Mouse (Mus musculus): ENCODE measurements at regions not wholly inside any gene's neighbourhood (a gene's known extent, or its start where the extent isn't known, plus 50 kb on each side); places are given as distances from the start of the nearest gene placed in this dataset.

GRCm38 (mm10) chr13:16342171-16342570, 330.5 kb downstream of the Inhba start:
- TF ChIP-seq CTCF (IDR thresholded peaks at IDR 0.05; ENCODE audit: control insufficient read depth, insufficient read depth, insufficient replicate concordance, low read depth, low read length) (no peak), POLR2A (IDR thresholded peaks at IDR 0.05; ENCODE audit: control insufficient read depth, low read depth, low read length) (no peak)
- Histone ChIP-seq H3K4me1 (ENCODE audit: control insufficient read depth, insufficient read depth, low read length) (no peaks in the 10 kb centered on the region), H3K36me3 (ENCODE audit: control insufficient read depth, insufficient read depth, low read length) (no peaks in the 10 kb centered on the region), H3K27ac (ENCODE audit: control insufficient read depth, insufficient read depth, low read depth, low read length) (no peak overlapping the region), H3K27me3 (ENCODE audit: control insufficient read depth, insufficient read depth, low read length) (no peaks in the 10 kb centered on the region), H3K4me3 (ENCODE audit: control insufficient read depth, low read depth, low read length) (no peak overlapping the region)

DNA sequence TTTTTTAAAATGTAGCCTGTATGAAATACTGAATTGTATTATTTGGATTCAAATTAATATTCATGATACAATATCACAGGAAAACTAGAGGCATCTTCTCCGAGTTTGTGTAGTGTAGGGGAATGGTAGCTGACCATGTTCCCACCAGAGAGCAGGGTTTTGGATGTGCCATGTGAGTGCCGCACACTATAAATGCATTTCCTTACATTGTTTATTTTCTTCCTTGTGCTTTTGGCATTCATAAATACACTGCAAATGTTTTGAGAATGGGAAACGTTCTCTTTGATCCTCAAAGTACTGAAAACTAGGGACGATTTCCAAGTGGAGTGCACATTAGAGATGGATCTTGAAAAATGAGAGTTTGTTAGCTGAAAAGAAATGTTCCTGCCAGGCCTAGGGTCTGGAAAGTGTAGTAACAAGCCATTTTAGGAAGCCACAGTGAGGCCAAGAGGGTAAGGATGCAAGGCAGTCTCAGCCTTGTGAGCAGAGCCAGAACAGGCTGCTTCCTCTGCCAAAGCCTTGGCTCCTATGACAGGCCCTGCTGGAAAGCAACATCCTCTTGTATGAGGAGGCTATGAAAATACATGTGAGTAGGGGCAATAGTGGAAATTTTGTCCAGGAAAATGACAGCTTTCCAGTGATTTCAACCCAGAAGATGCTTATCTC, 331.8 kb downstream of the Inhba start:
- TF ChIP-seq CTCF (IDR thresholded peaks at IDR 0.05; ENCODE audit: control insufficient read depth, insufficient read depth, insufficient replicate concordance, low read depth, low read length) (no peak), POLR2A (IDR thresholded peaks at IDR 0.05; ENCODE audit: control insufficient read depth, low read depth, low read length) (no peak)
- H3K36me3 ChIP-seq (ENCODE audit: control insufficient read depth, insufficient read depth, low read length), result no peaks in the 10 kb centered on the region
- no peaks in the 10 kb centered on the region for H3K4me1 ChIP-seq (ENCODE audit: control insufficient read depth, insufficient read depth, low read length)
- H3K27me3 ChIP-seq (ENCODE audit: control insufficient read depth, insufficient read depth, low read length), result no peaks in the 10 kb centered on the region
- no peak overlapping the region for H3K27ac ChIP-seq (ENCODE audit: control insufficient read depth, insufficient read depth, low read depth, low read length)
- no peak overlapping the region for H3K4me3 ChIP-seq (ENCODE audit: control insufficient read depth, low read depth, low read length)

- Histone ChIP-seq H3K27me3 (ENCODE audit: control insufficient read depth, insufficient read depth, low read length) (no peaks in the 10 kb centered on the region), H3K4me3 (ENCODE audit: control insufficient read depth, low read depth, low read length) (no peak overlapping the region), H3K4me1 (ENCODE audit: control insufficient read depth, insufficient read depth, low read length) (no peaks in the 10 kb centered on the region), H3K36me3 (ENCODE audit: control insufficient read depth, insufficient read depth, low read length) (no peaks in the 10 kb centered on the region), H3K27ac (ENCODE audit: control insufficient read depth, insufficient read depth, low read depth, low read length) (no peak overlapping the region)
- TF ChIP-seq POLR2A (IDR thresholded peaks at IDR 0.05; ENCODE audit: control insufficient read depth, low read depth, low read length), result no peak
- no peak for TF ChIP-seq CTCF (IDR thresholded peaks at IDR 0.05; ENCODE audit: control insufficient read depth, insufficient read depth, insufficient replicate concordance, low read depth, low read length)
Measured at GRCm38 (mm10) chr13:16349353-16349752, 337.7 kb downstream of the Inhba start.

GRCm38 (mm10) chr13:16350061-16350460, 338.4 kb downstream of the Inhba start:
- Histone ChIP-seq H3K4me3 (ENCODE audit: control insufficient read depth, low read depth, low read length) (no peak overlapping the region), H3K4me1 (ENCODE audit: control insufficient read depth, insufficient read depth, low read length) (no peaks in the 10 kb centered on the region), H3K27me3 (ENCODE audit: control insufficient read depth, insufficient read depth, low read length) (no peaks in the 10 kb centered on the region), H3K27ac (ENCODE audit: control insufficient read depth, insufficient read depth, low read depth, low read length) (no peak overlapping the region), H3K36me3 (ENCODE audit: control insufficient read depth, insufficient read depth, low read length) (no peaks in the 10 kb centered on the region)
- no peak for TF ChIP-seq CTCF (IDR thresholded peaks at IDR 0.05; ENCODE audit: control insufficient read depth, insufficient read depth, insufficient replicate concordance, low read depth, low read length)
- no peak for TF ChIP-seq POLR2A (IDR thresholded peaks at IDR 0.05; ENCODE audit: control insufficient read depth, low read depth, low read length)

DNA sequence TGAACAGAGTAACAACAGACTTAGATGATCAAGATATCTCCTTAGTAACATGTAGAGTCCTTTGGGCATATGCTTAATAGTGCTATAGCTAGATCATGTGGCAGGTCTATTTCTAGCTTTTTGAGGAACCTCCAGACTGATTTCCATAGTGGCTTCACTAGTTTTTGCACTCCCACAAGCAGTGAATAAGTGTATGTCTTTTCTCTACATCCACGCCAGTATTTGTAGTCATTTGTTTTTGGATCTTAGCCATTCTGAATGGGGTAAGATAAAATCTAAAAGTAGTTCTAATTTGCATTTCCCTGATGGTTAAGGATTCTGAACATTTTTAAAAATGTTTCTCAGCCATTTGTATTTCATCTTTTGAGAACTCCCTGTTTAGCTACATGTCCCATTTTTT, 343.7 kb downstream of the Inhba start:
- no peaks in the 10 kb centered on the region for H3K4me1 ChIP-seq (ENCODE audit: control insufficient read depth, insufficient read depth, low read length)
- H3K36me3 ChIP-seq (ENCODE audit: control insufficient read depth, insufficient read depth, low read length), result no peaks in the 10 kb centered on the region
- TF ChIP-seq CTCF (IDR thresholded peaks at IDR 0.05; ENCODE audit: control insufficient read depth, insufficient read depth, insufficient replicate concordance, low read depth, low read length), result no peak
- no peak for TF ChIP-seq POLR2A (IDR thresholded peaks at IDR 0.05; ENCODE audit: control insufficient read depth, low read depth, low read length)
- no peaks in the 10 kb centered on the region for H3K27me3 ChIP-seq (ENCODE audit: control insufficient read depth, insufficient read depth, low read length)
- no peak overlapping the region for H3K4me3 ChIP-seq (ENCODE audit: control insufficient read depth, low read depth, low read length)
- H3K27ac ChIP-seq (ENCODE audit: control insufficient read depth, insufficient read depth, low read depth, low read length), result no peak overlapping the region

- Histone ChIP-seq H3K4me3 (ENCODE audit: control insufficient read depth, low read depth, low read length) (no peak overlapping the region), H3K4me1 (ENCODE audit: control insufficient read depth, insufficient read depth, low read length) (no peaks in the 10 kb centered on the region), H3K27ac (ENCODE audit: control insufficient read depth, insufficient read depth, low read depth, low read length) (no peak overlapping the region), H3K27me3 (ENCODE audit: control insufficient read depth, insufficient read depth, low read length) (no peaks in the 10 kb centered on the region), H3K36me3 (ENCODE audit: control insufficient read depth, insufficient read depth, low read length) (no peaks in the 10 kb centered on the region)
- no peak for TF ChIP-seq POLR2A (IDR thresholded peaks at IDR 0.05; ENCODE audit: control insufficient read depth, low read depth, low read length)
- TF ChIP-seq CTCF (IDR thresholded peaks at IDR 0.05; ENCODE audit: control insufficient read depth, insufficient read depth, insufficient replicate concordance, low read depth, low read length), result no peak
Measured at GRCm38 (mm10) chr13:16379492-16379891, 367.8 kb downstream of the Inhba start.

DNA sequence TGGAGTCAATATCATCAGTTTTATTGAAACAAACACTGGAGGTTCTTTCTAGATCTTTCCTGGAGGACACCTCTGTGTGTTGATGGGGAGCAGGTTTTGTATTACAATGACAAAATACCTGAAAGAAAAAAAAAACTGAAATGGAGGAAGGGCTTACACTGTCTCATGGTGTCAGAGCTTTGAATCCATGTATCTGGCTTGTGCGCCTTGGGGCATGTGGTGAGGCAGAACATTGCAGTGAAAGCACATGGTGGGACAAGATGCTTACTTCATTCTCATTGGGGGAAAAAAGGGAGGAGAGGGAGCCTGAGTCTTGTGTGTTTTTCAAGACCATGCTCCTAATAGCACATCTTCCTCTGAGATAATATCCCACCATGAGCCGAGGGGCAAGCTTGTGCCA, 368.3 kb downstream of the Inhba start:
- no peaks in the 10 kb centered on the region for H3K36me3 ChIP-seq (ENCODE audit: control insufficient read depth, insufficient read depth, low read length)
- no peaks in the 10 kb centered on the region for H3K4me1 ChIP-seq (ENCODE audit: control insufficient read depth, insufficient read depth, low read length)
- no peak for TF ChIP-seq CTCF (IDR thresholded peaks at IDR 0.05; ENCODE audit: control insufficient read depth, insufficient read depth, insufficient replicate concordance, low read depth, low read length)
- no peak for TF ChIP-seq POLR2A (IDR thresholded peaks at IDR 0.05; ENCODE audit: control insufficient read depth, low read depth, low read length)
- H3K4me3 ChIP-seq (ENCODE audit: control insufficient read depth, low read depth, low read length), result no peak overlapping the region
- H3K27me3 ChIP-seq (ENCODE audit: control insufficient read depth, insufficient read depth, low read length), result no peaks in the 10 kb centered on the region
- no peak overlapping the region for H3K27ac ChIP-seq (ENCODE audit: control insufficient read depth, insufficient read depth, low read depth, low read length)

Measured in testis, adult 2 months (tissue).